Mouse (Mus musculus) brain, embryonic 14.5 days (tissue): ENCODE results near the gene Gm8947. TPM values are rescaled to one million over a fixed set of nuclear protein-coding genes. Genes with fewer than 3 reads are reported as not detected.
"Not testable (repeated sequence)": the region's sequence is repeated elsewhere in the genome, so short reads cannot be mapped to it uniquely, and the experiment has no call there.

ENCODE experiments used
- DNase-seq: peaks from one replicate; pipeline ENCODE4 v3.0.0-alpha.2; 2011; ENCODE audit warnings: low read depth
- CTCF ChIP-seq: fragments of 200-500 bp; IDR thresholded peaks from 2 replicates; pipeline ENCODE4 v1.5.1; 2012; ENCODE audit warnings: inconsistent platforms, mild to moderate bottlenecking, moderate library complexity, borderline replicate concordance; ENCODE audit not compliant: insufficient read depth, insufficient read length; ENCODE audit errors: extremely low read depth
- POLR2A ChIP-seq: fragments of 200-500 bp; IDR thresholded peaks from 2 replicates; pipeline ENCODE4 v1.6.1; 2012; ENCODE audit warnings: mild to moderate bottlenecking, inconsistent platforms, borderline replicate concordance; ENCODE audit not compliant: poor library complexity, insufficient read depth, insufficient read length, severe bottlenecking; ENCODE audit errors: extremely low read depth
- polyA plus RNA-seq: library from polyadenylated mRNA; depleted of rRNA; stranded (reverse); fragments of >200 nt; gene quantifications from 2 replicates; pipeline ENCODE4 v1.2.3, GENCODE M21; 2012

Gene Gm8947
- polyA plus RNA-seq, 1 experiment, result not detected

DNA sequence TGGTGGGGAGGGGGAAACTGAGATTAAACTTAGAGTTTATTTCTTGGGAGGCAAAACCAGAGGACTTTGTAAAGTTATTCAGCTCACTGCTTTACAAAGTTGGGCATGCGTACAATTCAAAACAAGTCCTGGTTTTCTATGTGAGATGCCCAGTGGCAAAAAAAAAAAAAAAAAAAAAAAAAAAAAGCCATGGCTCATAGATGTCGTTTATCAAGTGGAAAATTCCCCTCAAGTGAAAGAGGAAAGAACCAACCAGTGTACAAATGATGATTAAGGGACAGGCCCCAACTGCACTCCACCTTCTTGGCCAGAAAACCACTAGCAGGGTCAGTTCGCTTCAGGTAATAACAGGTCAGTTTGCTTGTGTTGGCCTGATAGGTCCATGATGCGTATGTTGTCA is 3.7 kb upstream of the Gm8947 start:
- TF ChIP-seq CTCF (no peak), POLR2A (no peak)
- no peak for DNase-seq

DNA sequence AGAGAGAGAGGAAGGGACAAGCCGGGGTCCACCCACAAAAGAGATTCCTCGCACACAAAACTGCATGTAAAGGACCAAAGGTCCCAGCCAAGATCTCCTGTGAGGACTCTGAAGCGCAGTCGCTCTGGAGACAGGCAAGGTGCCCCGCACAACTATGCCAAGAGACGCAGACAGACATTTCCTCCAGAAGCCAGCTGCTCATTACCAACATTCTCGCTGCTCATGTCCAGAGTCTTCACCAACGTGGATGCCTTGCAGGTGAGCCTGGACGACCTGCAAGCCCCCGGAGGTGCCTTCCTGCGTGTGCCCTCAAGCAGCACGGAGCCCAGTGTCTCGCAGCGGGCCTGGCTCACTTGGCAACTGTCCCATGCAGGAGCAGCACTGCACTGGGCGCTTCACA is 563 bp downstream of the Gm8947 start:
- DNase-seq, result not testable (repeated sequence)

DNA sequence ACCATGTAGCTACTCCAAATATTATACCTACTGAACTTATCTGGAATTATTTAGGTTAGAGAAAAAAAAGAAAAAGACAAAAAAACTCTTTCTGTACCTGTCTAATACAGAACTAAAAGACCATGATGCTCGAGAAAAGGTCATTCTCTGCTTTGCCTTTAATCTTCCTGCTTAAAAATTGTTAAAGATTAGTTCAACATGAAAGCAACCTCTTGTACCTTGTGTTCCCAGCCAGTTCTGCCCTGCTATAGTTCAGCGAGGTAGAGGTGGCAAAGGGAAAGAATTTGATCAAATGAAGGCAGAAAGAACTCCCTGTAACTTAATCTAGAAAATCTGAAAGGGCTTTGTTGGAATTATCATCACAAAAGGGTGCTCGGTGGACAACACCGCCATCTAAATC is 3.8 kb downstream of the Gm8947 start:
- DNase-seq, result not testable (repeated sequence)

DNA sequence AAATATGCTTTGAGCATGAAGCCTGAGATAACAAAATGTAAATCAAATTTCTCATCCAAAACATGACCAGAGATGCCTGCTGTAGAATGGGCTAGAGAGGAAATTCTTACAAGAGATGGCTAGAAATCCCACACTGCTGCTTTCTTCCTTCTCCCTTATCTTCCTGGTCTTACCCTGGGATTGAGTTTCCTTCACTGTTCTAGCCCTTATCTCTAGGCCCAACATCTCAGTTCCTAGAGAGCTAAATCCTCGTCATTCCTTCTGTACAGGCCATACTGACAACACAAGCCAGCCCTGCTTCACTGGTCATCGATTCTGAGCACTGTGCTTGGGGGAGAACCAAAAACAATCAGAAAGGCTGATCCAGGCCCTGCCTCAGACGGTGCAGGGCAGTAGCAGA is 4.5 kb downstream of the Gm8947 start:
- not testable (repeated sequence) for DNase-seq

DNA sequence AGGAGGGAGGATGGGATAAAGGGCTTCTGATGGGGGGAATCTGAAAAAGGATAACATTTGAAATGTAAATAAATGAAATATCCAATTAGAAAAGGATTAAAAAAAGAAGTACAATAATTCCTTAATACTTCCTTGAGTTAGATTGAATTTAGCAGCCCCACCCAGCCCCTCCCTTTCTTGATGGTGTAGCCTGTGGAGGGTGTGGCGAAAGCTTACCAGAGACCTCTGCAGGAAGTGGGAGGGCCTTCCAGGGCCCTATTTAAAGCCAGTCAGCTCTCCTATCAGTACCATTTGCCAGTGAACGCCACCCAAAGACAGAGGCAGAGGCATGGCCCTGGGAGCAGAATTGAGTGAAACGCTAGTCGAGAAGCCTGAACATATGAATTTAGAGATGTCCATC is 5.9 kb downstream of the Gm8947 start, which contains the start of gene Gm47995:
Gene Gm47995, plus strand, starts transcription at position 329 of the 400 bp plus-strand sequence.
- not testable (repeated sequence) for DNase-seq

DNA sequence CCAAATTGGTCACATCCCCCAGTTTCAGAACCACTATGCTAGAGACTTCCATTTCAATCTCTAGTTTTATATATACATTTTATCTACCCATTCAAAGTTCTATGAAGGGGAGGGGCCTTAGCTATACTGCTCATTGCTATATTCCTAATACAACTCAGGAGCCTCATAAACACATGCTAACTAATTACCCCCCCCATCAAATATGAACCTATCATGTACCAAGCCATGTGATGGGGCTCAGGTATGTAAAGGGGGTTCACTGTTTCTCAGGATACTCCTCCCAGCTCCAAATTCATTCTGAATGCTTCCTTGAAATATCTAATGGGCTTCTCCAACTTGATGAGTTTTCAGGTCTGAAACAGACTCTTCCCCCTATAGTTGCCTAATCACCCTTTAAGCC is 8.4 kb downstream of the Gm8947 start:
- DNase-seq, result not testable (repeated sequence)

DNA sequence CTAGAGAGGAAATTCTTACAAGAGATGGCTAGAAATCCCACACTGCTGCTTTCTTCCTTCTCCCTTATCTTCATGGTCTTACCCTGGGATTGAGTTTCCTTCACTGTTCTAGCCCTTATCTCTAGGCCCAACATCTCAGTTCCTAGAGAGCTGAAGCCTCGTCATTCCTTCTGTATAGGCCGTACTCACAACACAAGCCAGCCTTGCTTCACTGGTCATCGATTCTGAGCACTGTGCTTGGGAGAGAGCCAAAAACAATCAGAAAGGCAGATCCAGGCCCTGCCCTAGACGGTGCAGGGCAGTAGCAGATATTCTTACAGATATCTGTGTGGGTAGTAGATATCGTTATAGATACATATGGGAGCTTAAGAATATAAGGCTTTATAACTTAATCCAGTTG is 10.6 kb downstream of the Gm8947 start:
- not testable (repeated sequence) for DNase-seq

DNA sequence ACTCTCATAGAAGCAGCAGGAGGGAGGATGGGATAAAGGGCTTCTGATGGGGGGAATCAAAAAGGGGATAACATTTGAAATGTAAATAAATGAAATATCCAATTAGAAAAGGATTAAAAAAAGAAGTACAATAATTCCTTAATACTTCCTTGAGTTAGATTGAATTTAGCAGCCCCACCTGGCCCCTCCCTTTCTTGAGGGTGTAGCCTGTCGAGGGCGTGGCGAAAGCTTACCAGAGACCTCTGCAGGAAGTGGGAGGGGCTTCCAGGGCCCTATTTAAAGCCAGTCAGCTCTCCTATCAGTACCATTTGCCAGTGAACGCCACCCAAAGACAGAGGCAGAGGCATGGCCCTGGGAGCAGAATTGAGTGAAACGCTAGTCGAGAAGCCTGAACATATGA is 11.6 kb downstream of the Gm8947 start, which contains the start of gene 3110040M04Rik:
Gene 3110040M04Rik, plus strand, starts transcription at position 304 of the 400 bp plus-strand sequence.
- DNase-seq, result not testable (repeated sequence)

DNA sequence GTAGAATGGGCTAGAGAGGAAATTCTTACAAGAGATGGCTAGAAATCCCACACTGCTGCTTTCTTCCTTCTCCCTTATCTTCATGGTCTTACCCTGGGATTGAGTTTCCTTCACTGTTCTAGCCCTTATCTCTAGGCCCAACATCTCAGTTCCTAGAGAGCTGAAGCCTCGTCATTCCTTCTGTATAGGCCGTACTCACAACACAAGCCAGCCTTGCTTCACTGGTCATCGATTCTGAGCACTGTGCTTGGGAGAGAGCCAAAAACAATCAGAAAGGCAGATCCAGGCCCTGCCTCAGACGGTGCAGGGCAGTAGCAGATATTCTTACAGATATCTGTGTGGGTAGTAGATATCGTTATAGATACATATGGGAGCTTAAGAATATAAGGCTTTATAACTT is 16.3 kb downstream of the Gm8947 start:
- DNase-seq, result not testable (repeated sequence)

DNA sequence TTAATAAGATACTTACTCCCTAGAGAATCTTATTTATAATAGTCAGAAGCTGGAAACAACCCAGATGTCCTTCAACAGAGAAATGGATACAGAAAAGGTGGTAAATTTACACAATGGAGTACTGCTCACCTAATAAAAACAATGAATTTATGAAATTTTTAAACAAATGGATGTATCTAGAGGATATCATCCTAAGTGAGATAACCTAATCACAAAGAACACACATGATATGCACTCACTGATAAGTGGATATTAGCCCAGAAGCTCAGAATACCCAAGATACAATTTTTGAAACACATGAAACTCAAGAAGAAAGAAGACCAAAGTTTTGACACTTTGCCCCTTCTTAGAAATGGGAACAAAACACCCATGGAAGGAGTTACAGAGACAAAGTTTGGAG is 16.8 kb downstream of the Gm8947 start:
- DNase-seq, result not testable (repeated sequence)

DNA sequence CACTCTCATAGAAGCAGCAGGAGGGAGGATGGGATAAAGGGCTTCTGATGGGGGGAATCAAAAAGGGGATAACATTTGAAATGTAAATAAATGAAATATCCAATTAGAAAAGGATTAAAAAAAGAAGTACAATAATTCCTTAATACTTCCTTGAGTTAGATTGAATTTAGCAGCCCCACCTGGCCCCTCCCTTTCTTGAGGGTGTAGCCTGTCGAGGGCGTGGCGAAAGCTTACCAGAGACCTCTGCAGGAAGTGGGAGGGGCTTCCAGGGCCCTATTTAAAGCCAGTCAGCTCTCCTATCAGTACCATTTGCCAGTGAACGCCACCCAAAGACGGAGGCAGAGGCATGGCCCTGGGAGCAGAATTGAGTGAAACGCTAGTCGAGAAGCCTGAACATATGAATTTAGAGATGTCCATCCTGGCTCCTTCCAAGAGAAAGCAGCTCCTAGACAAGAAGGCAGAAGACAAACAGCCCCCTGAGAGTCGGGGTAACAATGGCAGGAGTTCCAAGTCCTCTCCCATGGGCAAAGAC is 17.7 kb downstream of the Gm8947 start, which contains the start of gene Gm47996:
Gene Gm47996, plus strand, starts transcription at position 308 of the 532 bp plus-strand sequence.
- DNase-seq, result not testable (repeated sequence)

DNA sequence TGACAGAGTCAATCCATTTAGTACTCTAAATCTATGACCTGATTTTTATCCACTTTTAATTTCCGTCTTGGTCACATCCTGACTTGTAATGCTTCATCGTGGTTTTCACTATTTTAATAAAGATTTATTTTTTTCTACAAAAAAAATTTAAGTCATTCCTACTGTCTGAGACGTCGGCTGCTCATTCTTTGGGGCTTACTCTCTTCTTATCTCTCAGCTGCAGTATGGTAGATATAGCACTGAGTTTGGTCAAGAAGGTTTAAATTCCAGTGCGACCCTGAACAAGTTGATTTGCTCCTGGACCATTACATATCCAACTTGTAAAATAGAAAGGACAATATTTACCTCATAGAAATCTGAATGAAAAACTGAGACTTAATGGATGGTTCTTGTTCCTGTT is 19.5 kb downstream of the Gm8947 start:
- not testable (repeated sequence) for DNase-seq

DNA sequence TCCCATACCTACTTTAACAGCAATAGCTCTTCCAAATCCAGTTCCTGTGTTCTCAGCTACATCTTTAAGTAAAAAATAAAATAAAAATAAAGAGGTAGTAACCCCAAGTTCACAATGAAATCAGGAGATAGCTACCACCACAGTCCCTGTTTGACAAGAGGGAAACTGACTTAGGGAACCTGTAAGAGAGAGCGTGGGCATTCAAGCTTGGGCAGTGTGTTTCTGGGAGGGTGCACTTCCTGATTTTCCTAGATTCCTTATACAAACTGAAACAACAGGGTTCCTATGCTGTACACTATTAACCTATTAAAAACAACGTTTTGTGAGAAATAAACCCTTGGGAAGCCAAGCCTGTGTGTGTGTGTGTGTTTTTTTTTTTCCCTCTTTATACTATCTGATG is 22.7 kb downstream of the Gm8947 start:
- DNase-seq, result no peak
- TF ChIP-seq CTCF (no peak), POLR2A (no peak)

DNA sequence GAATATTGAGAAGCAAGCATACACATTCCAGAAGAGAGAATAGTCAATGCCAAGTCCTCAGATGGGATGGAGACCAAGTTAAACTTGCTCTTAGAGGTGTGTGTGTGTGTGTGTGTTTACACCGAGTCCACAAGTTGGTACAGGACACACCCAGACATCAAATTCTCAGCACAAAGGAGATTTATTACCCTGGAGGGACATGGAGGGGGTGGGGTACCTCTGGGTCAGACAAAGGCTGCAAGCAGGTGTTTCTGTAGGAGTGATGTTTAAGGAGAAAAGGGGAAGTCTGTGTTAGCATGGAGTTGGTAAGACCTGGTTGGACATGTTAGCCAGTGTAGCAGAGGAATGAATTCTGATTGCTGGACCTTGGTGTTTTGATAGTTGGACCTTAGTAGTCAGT is 23.8 kb downstream of the Gm8947 start:
- DNase-seq, result no peak
- TF ChIP-seq CTCF (no peak), POLR2A (no peak)

DNA sequence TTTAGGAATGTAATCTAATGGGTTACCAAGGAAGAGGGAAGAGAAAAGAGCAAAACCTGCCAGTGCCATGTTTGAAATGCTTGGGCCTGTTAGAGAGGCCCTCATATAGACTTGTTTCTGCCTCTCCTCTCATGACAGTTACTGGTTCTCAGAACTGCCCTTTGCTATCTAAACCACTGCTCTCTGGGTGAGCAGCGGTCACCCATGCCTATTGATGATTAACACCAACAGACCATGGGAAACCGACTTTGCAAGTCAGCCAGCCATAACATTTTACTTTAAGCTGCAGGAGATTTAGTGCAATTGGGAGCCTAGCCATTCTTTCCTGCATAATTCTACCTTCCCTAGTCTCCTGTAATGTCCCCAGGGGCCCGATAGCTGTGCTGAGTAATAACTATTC is 24.2 kb downstream of the Gm8947 start:
- no peak for DNase-seq
- TF ChIP-seq POLR2A (no peak), CTCF (no peak)

DNA sequence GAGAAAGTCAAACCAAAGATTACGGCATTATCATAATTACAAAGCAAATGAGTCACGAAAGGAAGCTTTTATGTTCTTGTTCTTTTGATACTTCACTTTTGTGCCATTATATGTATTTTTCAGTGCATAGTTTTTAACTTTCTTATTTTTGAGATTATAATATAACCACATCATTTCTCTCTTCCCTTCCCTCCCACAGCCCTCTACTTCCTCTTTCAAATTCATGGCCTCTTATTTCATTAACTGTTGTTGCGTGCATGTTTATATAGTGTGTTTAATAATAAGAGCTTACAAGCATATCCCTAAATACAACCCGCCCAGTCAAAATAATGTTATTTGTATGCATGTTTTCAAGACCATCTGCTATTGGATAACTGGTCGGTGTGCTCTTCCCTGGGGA is 26.9 kb downstream of the Gm8947 start:
- no peak for DNase-seq
- TF ChIP-seq CTCF (no peak), POLR2A (no peak)
